Mouse (Mus musculus) kidney, postnatal 25 days (tissue): Measurements from ENCODE around the gene Prl3c1.
"Not testable (repeated sequence)": the region's sequence is repeated elsewhere in the genome, so short reads cannot be mapped to it uniquely, and the experiment has no call there.

Experiments
- DNase-seq, 2 experiments: peaks; one replicate each; pipeline ENCODE4 v3.0.0; 2021; ENCODE audit warnings: mixed read lengths in 2 of 2

The Prl3c1 gene

DNA sequence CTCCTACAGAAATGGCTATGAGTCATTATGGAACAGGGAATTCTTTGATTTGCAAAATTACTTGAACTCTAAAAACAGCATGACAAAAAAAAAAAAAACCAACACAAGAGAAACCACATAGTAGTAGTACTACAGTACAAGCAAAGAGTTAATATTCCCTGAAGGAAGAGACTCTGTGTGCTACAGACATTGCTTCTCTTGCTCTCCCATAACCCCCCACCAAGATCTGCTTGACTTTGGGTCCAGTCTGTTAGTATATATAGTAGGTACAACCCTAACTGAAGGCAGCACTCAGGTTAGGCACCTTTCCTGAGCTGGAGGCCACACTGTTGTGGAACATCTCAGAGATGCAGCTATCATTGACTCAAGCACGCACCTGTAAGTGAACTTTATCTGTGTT lies at the start of gene Prl3c1:
TSS of gene Prl3c1 (plus strand) at position 301 of the 400 bp plus-strand sequence.
- no peak for DNase-seq

DNA sequence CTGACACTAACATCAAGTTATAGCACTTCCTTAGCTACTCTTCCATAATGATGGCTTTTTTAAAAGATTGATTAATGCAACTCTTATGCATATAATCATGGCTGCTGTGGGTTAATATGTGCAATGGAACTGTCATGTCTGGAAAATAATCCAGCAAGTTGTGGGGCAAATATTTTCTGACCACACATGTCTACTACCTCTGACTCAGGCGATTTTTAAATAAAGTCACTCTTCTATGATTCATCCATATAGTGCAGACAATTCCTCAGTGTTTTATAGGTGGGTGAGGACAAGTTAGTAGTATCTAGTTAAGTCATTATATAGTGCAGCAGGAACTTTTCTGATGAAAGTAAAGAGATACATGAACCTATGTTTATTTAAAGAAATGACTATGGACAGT lies 48.2 kb upstream of the Prl3c1 start:
- DNase-seq, result no peak

DNA sequence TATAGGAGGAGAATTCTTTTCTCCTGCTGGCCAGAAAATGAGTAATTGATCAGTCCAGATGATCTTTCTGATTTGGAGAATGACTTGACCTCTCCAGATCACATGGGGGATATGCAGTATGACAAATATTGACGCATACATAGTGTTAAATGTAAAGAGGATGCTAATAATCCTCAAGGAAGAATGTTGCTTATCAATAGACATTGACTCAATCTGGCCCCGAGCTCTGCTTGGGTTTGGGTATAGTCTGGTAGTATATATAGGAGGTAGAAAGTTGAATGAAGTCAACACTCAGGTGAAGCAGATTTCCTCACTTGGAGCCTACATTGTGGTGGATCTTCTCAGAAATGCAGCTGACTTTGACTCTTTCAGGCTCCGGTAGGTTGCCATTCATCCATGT lies 40.0 kb upstream of the Prl3c1 start, which contains the start of gene Prl3d3:
TSS of gene Prl3d3 (plus strand) at position 301 of the 400 bp plus-strand sequence.
- DNase-seq, result not testable (repeated sequence)

DNA sequence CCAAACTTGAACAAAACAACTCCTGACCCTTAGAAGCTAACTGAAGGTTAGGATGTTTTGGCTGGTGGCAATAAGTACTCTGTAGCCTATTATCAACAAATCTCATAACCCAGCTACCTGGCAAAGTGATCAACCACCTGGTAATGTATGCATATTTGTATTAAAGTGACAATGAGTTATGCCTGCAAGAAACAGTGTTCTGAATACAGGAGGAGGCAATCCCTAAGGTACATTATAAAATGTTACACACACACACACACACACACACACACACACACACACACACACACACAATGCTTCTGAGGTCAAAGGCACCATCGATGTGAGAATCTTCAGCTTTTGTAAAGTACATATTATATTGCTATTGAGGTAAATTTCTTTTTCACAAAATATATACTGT lies 45.1 kb downstream of the Prl3c1 start, which contains the start of gene Prl3b1:
TSS of gene Prl3b1 (plus strand) at position 301 of the 400 bp plus-strand sequence.
- DNase-seq, result no peak
